Mouse (Mus musculus) c-Kit-positive CD71-positive TER-119-negative erythroid progenitor cells, embryonic 14.5 days (primary cell): ENCODE data around the gene Dnmbp.
"Not testable (repeated sequence)": the region's sequence is repeated elsewhere in the genome, so short reads cannot be mapped to it uniquely, and the experiment has no call there.

Experiments
- DNase-seq: peaks from one replicate; pipeline ENCODE4 v3.0.0-alpha.2; 2013; ENCODE audit warnings: low read depth

Dnmbp gene

DNA sequence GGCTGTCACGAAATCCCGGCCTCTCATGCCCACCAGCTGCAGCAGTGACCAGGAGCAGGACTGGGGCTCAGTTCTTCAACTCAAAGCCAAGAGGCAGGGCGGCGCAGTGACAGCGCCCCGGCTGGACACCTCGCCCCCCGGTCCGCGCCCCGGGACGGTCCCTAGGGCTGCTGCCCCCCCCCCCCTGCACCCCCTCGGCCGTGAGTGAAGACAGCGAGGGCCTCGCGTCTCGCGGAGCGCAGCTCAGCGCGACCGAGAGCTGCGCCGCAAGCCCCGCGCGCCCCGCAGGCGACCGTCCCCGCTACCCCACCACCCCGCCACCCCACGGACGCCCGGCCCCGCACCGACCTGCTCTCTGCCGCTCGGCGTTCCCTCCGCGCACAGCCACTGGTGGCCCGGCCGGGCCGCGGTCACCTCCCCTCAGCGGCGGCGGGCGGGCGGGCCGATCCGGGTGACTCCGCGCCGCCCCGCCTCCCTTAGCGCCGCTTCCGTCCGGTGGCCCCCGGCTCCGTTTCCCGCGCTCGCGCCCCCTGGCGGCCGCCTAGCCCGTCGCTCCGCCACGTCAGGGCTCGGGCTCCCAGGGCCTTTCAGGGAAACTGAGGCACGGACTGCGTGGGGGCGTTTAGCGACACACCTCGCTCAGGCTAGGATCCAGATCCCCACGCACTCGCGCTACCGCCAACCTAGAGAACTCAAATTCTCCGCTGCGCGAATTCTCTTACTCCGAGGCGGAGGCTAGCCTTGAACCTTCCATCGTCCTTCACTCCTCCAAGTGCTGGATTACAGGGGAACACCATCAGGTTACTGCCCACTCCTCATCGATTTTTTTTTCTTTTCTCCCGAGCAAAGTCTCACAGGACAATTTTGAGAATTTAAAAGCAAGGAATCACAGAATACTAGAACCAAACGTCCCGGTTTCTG is at the start of gene Dnmbp:
Dnmbp (minus strand) TSS at position 423 of the 921 bp plus-strand sequence.
- DNase-seq, result peak; percentile 54

DNA sequence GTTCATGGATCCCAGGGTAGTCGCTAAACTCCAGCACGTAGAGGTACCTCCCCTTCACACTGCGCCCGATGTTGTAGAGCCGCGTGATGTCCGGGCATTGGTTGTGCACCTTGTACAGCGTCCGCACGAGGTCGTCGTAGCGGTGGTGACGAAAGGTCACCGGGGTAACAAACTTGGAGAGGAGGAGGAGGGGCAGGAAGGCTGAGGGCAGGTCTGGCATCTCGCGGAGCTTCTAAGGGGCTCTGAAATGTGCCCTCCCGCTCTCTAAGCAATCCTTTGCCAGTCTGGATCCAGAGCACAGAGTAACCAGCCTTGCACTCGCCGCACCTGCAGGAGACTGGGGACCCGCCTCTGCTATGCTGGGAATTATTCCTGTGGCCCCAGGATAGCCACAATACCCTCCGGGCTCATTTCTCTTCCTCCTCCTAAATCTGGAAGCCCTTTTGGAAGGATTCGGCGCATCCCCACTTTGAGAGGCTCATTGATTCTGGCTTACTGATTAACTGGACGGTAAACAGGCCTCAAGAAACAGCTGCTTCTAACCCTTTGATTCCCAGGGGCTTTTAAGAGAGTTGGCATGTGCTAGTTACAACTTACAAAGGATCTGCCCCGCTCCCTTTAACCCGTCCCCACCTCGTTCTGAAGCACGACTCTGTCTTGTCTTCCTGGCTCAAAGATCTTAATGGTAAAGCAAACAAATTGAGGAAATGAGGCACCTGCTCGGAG is 46.2 kb upstream of the Dnmbp start, which contains the start of gene Cpn1:
Cpn1 (minus strand) TSS at position 488 of the 726 bp plus-strand sequence.
- DNase-seq, result no peak

DNA sequence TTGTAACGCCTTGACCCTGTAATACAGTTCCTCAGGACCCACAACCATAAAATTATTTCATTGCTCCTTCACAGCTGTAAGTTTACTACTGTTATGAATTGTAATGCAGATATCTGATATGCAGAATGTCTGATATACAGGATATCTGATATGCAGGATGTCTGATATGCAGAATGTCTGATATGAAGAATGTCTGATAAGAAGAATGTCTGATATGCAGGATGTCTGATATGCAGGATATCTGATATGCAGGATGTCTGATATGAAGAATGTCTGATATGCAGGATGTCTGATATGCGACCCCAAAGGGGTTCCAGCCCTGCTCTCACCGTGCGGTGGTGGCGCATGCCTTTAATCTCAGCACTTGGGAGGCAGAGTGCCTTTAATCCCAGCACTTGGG is 42.0 kb upstream of the Dnmbp start:
- no peak for DNase-seq

DNA sequence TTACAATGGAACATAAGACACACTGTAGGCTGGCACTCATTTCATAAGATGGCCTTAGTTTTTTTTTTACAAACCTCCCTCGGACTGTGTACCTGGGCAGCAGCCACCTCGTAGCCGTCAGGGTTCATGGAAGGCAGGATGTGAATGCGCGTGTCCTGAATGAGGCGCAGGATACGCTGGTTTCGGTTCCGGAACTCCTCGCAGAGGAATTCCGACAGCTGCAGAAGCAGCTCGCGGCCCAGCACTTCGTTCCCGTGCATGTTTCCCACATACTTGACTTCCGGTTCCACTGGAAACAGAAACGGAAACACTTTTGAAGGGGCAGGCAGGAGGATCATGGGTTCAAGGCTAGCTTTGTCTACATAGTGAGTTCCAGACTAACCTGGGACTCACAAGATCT is 40.7 kb upstream of the Dnmbp start:
- DNase-seq, result no peak

DNA sequence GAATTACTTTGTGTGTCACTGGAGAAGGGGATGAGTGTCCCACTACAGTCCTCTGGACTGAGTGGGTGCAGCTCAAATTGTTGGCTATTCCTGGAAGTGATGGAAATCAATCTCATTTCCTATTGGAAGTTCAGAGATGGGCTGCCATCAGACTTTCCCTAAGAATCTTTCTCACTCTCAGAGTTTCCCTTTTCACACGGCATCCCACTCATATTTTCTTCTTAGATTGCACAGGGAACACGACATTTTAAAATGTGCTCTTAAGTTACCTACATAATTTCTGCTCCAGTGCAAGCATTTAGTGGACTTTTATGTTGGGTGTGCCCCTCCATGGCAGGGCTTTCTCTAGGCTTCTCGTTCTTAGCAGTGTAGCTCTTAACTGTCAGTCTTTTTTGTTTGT is 37.8 kb upstream of the Dnmbp start:
- DNase-seq, result no peak

DNA sequence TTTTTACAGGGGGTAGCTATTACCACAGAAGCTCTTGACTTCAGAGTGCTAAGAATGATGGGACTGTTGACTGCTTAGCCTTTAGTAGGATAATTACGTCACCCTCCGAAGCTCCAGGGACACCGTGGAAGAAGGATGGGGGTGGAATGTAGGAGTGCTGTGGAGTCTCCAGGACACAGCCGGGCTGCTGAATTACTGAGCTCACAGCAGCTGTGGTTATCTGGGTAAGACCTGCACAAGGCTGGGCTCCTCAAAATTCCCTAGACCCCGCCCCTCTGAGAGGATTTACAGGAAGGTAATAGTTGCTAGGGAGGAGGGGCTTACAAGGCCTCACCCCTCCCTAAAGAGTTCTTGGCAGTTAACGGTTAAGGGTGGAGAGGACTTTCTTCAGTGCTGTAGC is 36.7 kb upstream of the Dnmbp start:
- DNase-seq, result no peak

DNA sequence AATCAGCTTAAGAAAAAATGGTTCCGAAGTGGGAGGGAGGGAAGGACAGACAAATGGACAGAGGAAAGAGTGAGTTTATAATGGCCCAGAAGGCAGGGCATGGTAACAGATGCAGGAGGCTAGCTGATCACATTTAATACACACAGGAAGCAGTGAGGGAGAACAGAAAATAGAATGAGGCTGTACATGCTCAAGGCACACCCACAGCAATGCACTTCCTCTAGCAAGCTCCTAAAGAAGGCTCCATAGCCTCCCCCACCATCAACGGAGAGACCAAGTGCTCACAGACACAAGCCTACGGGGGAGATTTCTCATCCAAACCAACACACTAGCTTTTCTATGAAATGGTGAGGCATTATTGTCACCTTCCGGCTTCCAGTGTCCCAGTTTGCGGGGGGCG is 34.2 kb upstream of the Dnmbp start:
- DNase-seq, result no peak

DNA sequence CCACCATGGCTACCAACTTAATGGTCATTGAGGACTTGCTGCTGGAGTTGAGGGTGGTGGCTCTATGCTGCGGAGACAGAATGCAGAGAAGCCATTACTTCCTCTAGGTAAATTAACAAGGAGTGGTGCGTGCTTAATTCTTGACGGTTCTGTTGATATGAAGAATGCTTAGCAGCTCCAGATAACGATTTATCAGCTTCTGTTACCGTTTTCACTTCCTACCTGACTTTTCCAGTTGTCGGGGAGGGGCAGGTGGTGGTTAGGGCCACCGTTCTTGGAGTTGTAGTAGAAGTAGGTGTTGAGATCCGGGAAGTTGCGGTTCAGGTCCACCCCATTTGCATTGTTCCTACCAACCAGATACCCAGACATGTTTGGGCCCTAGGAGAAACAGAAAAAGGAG is 33.7 kb upstream of the Dnmbp start:
- no peak for DNase-seq

DNA sequence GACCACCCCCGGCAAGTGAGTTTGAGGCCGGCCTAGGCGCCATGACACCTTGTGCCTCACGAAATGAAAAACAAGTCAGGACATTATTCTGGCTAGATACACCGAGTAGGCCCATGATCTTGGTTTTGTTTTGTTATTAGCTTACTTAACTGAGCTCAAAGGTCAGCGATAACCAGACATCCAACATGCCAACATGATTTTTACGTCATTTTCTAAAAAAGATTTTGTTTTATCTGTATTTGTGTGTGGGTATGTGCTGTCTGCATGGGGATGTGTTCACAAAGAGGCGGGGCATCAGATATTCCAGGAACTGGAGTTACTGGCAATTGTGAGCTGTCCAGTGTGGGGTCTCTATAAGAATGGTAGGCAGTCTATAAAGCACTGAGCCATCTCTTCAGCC is 32.1 kb upstream of the Dnmbp start:
- DNase-seq, result no peak

DNA sequence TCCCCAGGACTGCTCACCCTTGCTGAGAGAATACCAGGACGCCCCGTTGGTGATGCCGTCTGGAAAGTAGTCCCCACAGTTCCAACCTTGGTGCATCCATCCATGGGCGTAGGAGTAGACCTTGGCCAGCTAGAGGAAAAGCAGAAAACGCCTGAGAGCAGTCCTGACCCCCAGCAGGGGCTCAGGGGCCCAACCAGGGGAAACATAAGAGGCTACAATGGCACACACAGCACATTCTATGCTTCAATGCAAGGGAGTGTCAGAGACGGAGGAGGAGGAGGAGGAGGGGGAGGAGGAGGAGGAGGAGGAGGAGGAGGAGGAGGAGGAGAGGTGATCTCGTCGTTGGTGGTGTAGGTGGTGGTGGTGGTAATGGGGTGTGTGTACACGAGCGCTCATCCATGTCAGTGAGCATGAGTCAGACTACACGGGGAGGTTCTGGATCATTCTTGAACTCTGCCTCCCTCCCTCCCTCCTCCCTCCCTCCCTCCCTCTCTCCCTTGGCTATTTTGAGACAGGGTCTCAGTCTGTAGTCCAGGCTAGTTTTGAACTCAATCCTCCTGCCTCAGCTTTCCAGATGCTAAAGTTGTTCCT is 28.5 kb upstream of the Dnmbp start:
- no peak for DNase-seq

DNA sequence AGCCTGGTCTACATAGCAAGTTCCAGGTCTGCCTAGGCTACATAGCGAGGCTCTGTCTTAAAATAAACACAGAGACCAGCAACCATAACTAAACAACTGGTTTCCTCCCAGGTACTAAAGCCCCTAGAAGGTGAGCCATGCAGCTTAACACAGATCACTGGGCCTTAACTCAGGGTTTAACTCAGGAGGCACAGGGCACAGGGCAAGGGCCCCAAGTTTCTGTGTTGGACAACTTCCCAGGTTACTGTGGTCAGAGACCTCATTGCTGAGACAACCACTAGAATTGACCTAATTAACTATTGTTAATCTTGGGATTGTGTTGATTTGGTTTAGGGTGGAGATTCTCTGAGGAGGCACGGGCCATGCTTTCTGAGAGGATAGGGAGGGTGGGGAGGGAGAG is 26.5 kb upstream of the Dnmbp start:
- no peak for DNase-seq

DNA sequence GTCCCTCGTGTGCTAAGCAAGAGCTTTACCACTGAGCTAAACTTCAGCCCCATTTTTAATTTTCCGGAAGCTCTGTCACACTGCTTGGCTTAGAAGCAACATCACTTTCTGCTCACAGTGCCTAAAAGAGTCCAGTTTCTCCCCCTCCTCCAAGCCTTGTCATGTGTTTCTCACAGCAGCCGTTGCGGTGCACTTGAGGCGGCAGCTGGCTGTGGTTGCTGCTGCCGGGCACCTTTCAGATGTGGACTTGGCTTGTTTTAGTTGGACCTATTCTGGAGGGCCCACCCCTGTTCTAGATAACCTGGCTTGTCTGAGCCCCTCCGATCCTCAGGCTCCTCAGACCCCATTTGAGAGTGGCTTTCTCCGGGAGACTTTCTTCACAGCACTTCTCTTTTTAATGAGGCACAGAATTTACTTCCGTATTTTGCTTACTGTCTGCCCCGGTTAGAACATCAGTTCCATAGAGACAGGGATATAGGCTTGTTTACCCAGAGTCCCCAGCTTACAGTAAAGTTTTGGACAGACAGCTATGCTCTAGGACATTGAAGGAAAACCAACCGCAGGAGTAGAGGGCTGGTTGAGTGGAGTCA is 25.6 kb upstream of the Dnmbp start:
- DNase-seq, result no peak

DNA sequence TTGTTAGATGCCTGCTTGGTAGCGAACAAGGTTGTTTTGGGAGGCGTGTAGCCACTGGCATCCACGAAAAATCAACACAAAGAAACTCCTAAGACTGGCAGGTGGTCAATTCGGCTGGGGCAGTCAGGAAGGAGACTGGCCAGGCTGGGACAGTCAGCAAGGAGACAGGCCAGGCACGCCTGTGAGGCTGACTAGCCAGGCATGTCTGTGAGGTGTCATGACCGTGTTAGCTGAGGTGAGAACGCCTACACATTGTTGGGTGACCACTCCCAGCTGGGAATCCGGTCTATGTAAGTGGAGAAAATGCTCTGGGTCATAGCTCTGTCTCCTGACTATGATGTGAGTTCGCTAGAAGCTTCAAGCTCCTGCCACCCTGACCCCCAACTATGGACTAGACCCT is 22.8 kb upstream of the Dnmbp start:
- DNase-seq, result no peak

DNA sequence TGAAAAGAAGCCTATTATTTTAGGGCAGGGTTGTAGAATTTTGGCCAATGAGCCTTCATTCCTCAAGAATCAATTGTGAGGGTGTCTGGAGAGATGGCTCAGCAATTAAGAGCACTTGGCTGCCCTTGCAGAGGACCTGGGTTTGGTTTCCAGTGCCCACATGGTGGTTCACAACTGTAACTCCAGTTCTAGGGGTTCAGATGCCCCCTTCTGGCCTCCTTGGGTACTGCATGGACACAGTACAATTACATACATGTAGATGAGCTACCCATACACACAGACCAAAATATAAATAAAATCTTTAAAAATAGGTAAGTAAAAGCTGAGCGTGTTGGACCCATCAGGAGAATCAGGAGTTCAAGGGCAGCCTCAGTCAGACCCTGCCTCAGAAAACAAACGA is 21.2 kb upstream of the Dnmbp start:
- DNase-seq, result peak; percentile 27

DNA sequence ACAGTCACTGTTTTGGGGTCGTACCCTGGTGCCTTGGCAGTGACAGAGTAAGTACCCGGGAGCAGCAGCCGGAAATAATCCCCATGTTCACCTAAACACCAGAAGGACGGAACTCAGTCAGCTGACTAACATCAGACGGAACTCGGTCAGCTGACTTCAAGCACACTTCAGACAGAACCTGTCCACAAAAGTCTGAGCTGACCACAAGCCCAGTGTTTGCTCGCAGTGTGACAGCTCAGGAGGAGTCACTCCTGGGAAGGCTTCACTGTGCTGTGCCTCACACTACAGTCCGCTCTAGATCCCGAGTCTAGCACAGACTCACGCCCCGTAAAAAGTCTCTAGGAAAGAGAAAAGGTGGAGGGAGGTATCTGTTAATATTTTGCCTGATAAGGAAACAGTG is 20.0 kb upstream of the Dnmbp start:
- no peak for DNase-seq

DNA sequence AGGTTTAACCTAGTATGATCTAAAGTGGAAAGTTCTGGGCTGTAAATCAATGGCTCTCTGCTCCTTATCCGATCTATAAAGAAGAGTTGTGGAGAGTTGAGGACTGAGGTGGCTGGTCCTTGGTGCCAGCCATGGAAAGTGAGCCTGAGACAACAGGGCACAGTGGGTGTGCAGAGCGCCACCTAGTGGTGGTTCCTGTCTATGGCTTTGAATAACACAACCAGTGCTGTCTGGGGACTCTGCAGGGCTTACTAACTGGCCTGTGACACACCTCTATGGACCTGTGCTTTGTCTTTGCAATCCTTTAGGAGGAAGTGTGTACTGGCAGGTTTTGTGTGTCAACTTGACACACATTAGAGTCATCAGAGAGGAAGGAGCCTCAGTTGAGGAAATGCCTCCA is 19.2 kb upstream of the Dnmbp start:
- DNase-seq, result peak; percentile 40

DNA sequence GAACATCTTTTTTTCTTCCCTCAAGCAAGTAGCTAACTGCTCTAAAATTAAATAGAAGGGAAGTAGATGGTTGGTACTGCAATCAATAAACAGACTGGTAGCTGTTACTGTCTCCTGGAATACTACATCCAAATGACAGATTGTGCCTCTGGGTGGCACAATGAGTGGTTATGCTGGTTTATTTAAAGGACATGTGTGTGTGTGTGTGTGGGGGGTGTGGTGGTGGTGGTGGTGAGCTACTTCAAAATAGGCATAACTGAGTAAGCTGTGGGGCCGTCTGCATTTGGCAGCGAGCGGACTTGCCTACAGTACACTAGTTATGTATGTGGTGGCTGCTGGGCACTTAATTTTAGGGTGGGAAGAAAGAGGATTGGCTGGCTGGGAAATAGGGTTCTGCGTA is 17.9 kb upstream of the Dnmbp start:
- DNase-seq, result no peak

DNA sequence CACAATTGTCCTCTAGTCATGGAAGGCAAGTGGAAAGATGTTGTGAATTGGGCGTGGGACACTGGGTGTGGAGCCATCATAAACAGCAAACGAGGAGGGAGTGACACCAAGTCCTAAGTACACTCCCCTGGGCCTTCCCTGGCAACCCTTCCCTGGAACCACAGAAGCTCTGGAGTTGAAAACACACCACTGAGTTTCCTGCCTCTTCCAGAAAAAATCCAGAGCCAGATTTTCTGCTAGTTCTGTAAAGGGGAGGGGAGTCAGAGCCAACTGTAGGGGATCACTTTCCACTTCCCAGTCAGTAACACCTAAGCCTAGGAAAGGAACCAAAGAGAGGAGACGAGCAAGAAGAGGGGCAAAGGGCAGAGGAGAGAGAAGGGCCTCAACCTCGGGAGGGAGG is 17.4 kb upstream of the Dnmbp start:
- DNase-seq, result no peak

DNA sequence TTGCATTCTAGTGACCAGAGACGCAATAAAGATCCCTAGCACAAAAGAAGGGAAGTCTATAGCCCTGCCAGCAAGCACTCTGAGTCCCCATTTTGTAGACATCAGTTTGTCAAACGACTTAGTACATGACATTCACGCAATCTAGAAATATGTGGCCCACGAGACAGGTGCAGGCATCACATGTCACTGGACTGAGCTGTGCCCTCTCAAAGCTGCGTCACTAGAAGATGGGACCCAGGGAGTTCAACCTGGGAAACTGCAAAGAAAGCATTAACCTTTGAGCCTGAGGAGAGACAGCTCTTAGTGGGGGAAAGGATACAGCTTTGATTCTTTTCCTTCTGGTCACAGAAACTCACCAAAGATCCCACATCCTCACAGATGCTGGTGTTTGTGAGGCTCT is 15.3 kb upstream of the Dnmbp start:
- DNase-seq, result no peak

DNA sequence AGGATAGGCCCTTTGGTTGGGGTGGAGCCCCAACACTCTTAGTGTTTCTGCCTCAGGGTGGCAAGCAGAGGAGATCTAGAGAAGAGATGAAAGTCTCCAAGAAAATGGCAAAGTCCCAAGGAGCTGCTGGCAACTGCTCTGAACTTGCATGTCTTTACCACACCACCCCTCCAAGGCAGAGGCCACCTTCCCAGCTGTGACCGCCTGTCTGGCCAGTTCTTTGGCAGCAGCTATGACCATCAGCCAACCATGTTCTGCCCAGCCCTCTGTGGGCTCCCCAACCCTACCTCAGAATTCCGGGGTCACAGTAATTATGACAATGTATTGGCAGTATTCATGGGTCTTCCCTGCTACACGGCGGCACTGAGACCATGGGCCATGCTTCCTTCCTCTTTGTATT is 14.9 kb upstream of the Dnmbp start:
- no peak for DNase-seq

DNA sequence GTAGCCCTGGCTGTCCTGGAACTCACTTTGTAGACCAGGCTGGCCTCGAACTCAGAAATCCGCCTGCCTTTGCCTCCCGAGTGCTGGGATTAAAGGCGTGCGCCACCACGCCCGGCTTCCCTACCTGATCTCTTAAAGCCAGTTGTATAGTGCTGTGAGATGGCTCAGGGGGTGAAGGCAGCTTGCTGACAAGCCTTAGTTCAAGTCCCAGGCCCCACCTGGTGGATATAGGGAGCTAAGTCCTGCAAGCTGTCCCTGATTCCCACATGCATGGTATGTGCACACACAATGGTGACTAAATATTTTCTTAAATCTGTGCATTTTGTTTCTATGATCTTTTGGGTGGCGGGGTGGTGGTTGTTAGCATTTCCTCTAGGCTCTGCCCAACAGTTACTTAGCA is 12.9 kb upstream of the Dnmbp start:
- not testable (repeated sequence) for DNase-seq

DNA sequence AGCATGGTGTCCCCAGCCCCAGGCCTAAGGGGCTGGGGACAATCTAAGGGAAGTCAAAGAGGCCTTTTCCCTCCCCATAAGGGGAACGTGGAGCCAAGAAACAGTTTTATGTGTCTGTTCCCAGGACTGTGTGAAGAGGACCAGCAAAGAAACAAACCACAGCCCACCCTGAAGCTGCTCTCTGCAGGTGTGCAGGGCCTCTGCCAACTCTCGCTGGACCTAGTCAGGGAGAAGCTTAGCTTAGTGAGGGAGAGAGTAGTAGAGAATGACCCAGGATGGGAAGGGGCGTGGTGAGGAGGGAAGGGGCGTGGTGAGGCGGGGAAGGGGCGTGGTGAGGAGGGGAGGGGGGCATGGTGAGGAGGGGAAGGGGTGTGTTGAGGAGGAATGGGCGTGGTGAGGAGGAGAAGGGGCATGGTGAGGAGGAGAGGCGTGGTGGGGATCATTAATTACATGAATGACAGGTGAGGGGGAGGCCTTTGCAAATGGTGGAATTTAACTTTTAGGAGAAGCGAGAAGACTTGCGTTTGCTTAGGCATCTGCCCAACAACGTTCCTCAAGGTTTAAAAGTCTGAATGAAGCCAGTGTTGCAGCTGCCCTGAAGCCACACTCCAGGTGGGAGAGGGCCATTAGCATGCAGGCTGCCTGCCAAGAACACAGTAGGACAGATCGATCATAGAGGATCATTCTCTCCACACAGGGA is 9.3 kb upstream of the Dnmbp start:
- no peak for DNase-seq
